In the genomic region with DNA sequence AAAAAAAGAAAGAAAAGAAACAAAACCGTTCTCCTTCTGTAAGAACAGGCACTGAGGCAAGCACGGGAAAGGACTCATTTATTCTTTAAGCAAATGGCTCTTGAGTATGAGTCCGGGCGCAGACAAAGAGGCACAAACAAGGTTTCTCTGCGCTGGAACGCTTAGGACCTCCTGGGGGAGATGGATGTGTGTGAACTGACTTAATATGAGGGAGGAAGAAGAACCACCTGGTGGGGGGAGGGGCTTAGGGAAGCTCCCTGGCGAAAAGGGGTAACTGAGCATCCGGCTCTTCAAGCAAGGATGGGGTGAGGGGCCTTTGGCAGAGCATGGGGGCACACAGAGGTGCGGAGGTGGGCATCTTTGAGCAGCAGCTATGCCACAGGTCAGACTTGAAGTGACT, we compare ENCODE assay signal across 20 mouse cellular contexts. TPM values are rescaled to one million over a fixed set of nuclear protein-coding genes. Genes with fewer than 3 reads are reported as not detected.
DNase-seq lines count a peak whose midpoint lies in the region; ATAC-seq lines count a peak whose summit lies in the region.
"Had no signal": no experiment of that assay in that cellular context is flagged by ENCODE, and none has a peak within 500 bp of the region (broad histone marks: within the 10 kb centered on the region; RNA-seq: fewer than 3 reads in every experiment).

No protein-coding gene starts in this region.

- peaks cover 83% of the 10 kb centered on the region for H3K4me1 ChIP-seq in midbrain, embryonic 13.5 days (replicated peaks)
- peaks cover 12% of the 10 kb centered on the region for H3K4me1 ChIP-seq in midbrain, embryonic 11.5 days (ENCODE audit: control insufficient read depth, insufficient read depth, low read length)

- no peak overlapping the region for H3K4me2 ChIP-seq in midbrain, embryonic 13.5 days (replicated peaks)
- H3K4me2 ChIP-seq in midbrain, embryonic 11.5 days, result no peak overlapping the region
- H3K4me2 ChIP-seq: intestine, embryonic 15.5 days; midbrain, embryonic 12.5 days had no signal

- H3K4me3 ChIP-seq in midbrain, embryonic 13.5 days (replicated peaks), result no peak overlapping the region
- H3K4me3 ChIP-seq in midbrain, embryonic 11.5 days (ENCODE audit: low read depth, low read length), result no peak overlapping the region
- H3K4me3 ChIP-seq: gastrocnemius, adult 2 months; intestine, embryonic 15.5 days; midbrain, embryonic 12.5 days; myocyte had no signal

- H3K36me3 ChIP-seq in midbrain, embryonic 13.5 days, result no peaks in the 10 kb centered on the region
- H3K36me3 ChIP-seq in midbrain, embryonic 11.5 days (ENCODE audit: control insufficient read depth, insufficient read depth, low read length), result no peaks in the 10 kb centered on the region
- H3K36me3 ChIP-seq: G1E; intestine, embryonic 15.5 days; midbrain, embryonic 12.5 days had no signal

- peaks cover 10% of the 10 kb centered on the region; the same call in 1 of the 2 replicates for H3K27me3 ChIP-seq in midbrain, embryonic 13.5 days
- peaks cover 4% of the 10 kb centered on the region; the same call in 1 of the 2 replicates for H3K27me3 ChIP-seq in midbrain, embryonic 11.5 days (ENCODE audit: control insufficient read depth, insufficient read depth, low read length)
- H3K27me3 ChIP-seq: intestine, embryonic 15.5 days had no signal

- intact Hi-C loops in left cerebral cortex, postnatal 4 days (cut with DNase I), result no loop called here

- H3K9ac ChIP-seq in midbrain, embryonic 13.5 days (replicated peaks), result no peak overlapping the region
- no peak overlapping the region for H3K9ac ChIP-seq in midbrain, embryonic 11.5 days (ENCODE audit: low read length)
- H3K9ac ChIP-seq: intestine, embryonic 15.5 days; midbrain, embryonic 12.5 days had no signal

- peak overlapping the region; percentile 62; the same call in 1 of the 2 replicates for H3K27ac ChIP-seq in midbrain, embryonic 13.5 days
- no peak overlapping the region for H3K27ac ChIP-seq in midbrain, embryonic 11.5 days (ENCODE audit: low read depth, low read length)
- H3K27ac ChIP-seq: gastrocnemius, adult 2 months; intestine, embryonic 15.5 days; macrophage had no signal

- DNase-seq in CD4-positive, CD25-positive, alpha-beta regulatory T cell, adult 2 months (ENCODE audit: low read depth, low spot score), result peak; percentile 9
- no peak for DNase-seq in midbrain, embryonic 11.5 days (ENCODE audit: low spot score, missing footprints)
- peak; percentile 30 for DNase-seq in naive thymus-derived CD4-positive, alpha-beta T cell, adult 2 months (ENCODE audit: low read depth)
- DNase-seq in thymus, postnatal 25 days, result peak; percentile 81
- no peak for DNase-seq in left cerebral cortex, postnatal 4 days
- DNase-seq in gastrocnemius, postnatal 10 days, result no peak
- DNase-seq: adrenal gland, adult 2 months; gastrocnemius, adult 2 months; heart, postnatal 4 days; kidney, adult 8-10 months; kidney, postnatal 10 days had no signal

- H3K9me3 ChIP-seq in midbrain, embryonic 13.5 days, result no peaks in the 10 kb centered on the region
- H3K9me3 ChIP-seq in midbrain, embryonic 11.5 days (ENCODE audit: control insufficient read depth, low read length), result no peaks in the 10 kb centered on the region
- H3K9me3 ChIP-seq: G1E; intestine, embryonic 15.5 days; midbrain, embryonic 12.5 days had no signal

- WGBS in midbrain, embryonic 13.5 days, result 46% methylated on average over 9 of the region's 9 CpGs
- WGBS in midbrain, embryonic 11.5 days, result 60% methylated on average over 9 of the region's 9 CpGs

- ATAC-seq in CD4-positive, CD25-positive, alpha-beta regulatory T cell, adult 4 months, result no peak
- ATAC-seq in midbrain, embryonic 13.5 days, result no peak
- no peak for ATAC-seq in midbrain, embryonic 11.5 days (ENCODE audit: low FRiP score)
- ATAC-seq: hindbrain, embryonic 16.5 days; intestine, embryonic 15.5 days; lung, postnatal 0 days had no signal

RNA-seq across cellular contexts. Expression of gene Tcf20, which starts 5.2 kb away (rescaled TPM):
- 10 to 100 TPM; 15.9 to 19.7 TPM for polyA plus RNA-seq in CD4-positive, CD25-positive, alpha-beta regulatory T cell, adult 4 months (2017; shearing (Covaris generic))
- polyA plus RNA-seq in midbrain, embryonic 13.5 days (2015; fragmentation: Nextera tagmentation; extraction: Ambion mirVana), result 15.6 and 16.0 TPM in 2 replicates
- polyA plus RNA-seq in midbrain, embryonic 11.5 days (2014; fragmentation: Nextera tagmentation; extraction: Ambion mirVana), result 12.3 and 13.5 TPM in 2 replicates
- 100 to 1,000 TPM; 142 to 145 TPM for total RNA-seq in left cerebral cortex, postnatal 4 days (2021)
- total RNA-seq in gastrocnemius, postnatal 10 days (2021), result 10 to 100 TPM; 33.4 to 40.6 TPM

RNA-seq across cellular contexts. Expression of gene Nfam1, which starts 40.2 kb away (rescaled TPM):
- polyA plus RNA-seq in CD4-positive, CD25-positive, alpha-beta regulatory T cell, adult 4 months (2017; shearing (Covaris generic)), result 1 to 10 TPM in 1 of 2 experiments, under 1 TPM in 1; 0.22 to 1.1 TPM
- 2.4 and 2.5 TPM in 2 replicates for polyA plus RNA-seq in midbrain, embryonic 13.5 days (2015; fragmentation: Nextera tagmentation; extraction: Ambion mirVana)
- polyA plus RNA-seq in midbrain, embryonic 11.5 days (2014; fragmentation: Nextera tagmentation; extraction: Ambion mirVana), result 3.9 and 4.0 TPM in 2 replicates
- total RNA-seq in left cerebral cortex, postnatal 4 days (2021), result 1 to 10 TPM; 2.0 to 2.1 TPM
- total RNA-seq in gastrocnemius, postnatal 10 days (2021), result 1 to 10 TPM; 1.4 to 3.0 TPM
- polyA plus RNA-seq: myocyte had no signal

Comparison
In these comparisons a context has a peak if more than half of its experiments do, and no peak if none do; other contexts are left out.
1. DNase-seq: peak in CD4-positive, CD25-positive, alpha-beta regulatory T cell, adult 2 months (single experiment), naive thymus-derived CD4-positive, alpha-beta T cell, adult 2 months (single experiment) and thymus, postnatal 25 days (single experiment); none in midbrain, embryonic 11.5 days (single experiment), left cerebral cortex, postnatal 4 days (single experiment) and gastrocnemius, postnatal 10 days (single experiment).